Mouse (Mus musculus) erythroblast, embryonic 14.5 days (primary cell): ENCODE data around the gene Mre11a.

Source experiments
- GATA1 ChIP-seq: IDR thresholded peaks from 2 replicates; pipeline ENCODE4 v1.6.1; 2012; ENCODE audit warnings: low read length, inconsistent platforms, mixed read lengths
- TAL1 ChIP-seq: IDR thresholded peaks from 3 replicates; pipeline ENCODE4 v1.6.1; 2012; ENCODE audit warnings: low read length, inconsistent platforms, mixed read lengths

GRCm38 (mm10) chr9:14787356-14787755 is 2.9 kb downstream of the Mre11a start:
- no peak for TF ChIP-seq TAL1
- no peak for TF ChIP-seq GATA1
